Mouse (Mus musculus): ENCODE measurements around the gene Pcif1. TPM values are rescaled to one million over a fixed set of nuclear protein-coding genes. Genes with fewer than 3 reads are reported as not detected.

Pcif1 gene
- polyA plus RNA-seq, 1 experiment from 2014 or later: 87.3 TPM

DNA sequence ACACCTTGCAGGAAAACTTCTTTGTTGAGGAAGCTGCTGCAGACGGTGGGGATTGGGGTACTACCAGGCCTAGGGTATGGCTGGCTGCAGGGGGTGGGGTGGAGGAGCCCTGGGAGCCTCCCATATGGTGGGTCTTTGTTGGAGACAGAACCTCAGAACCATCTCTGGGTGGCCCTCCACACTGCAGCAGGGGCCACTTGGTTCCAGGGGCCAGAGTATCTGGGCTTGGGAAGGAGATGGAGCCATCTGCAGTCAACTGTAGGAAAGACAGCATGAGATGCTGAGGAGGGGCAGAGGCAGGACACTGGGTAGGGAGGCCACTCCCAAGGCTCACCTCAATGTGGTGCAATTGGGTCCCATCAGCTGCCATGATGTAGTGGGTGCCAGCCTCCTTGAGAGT, 15.5 kb downstream of the Pcif1 start:
- Histone ChIP-seq H3K9me3 (ENCODE audit: control insufficient read depth, low read depth, low read length) (no peaks in the 10 kb centered on the region), H3K27me3 (ENCODE audit: control insufficient read depth, insufficient read depth, low read length) (no peaks in the 10 kb centered on the region), H3K4me2 (replicated peaks; ENCODE audit: low read depth, low read length) (no peak overlapping the region), H3K9ac (replicated peaks; ENCODE audit: low read depth, low read length) (no peak overlapping the region), H3K27ac (ENCODE audit: low read length) (no peak overlapping the region), H3K36me3 (ENCODE audit: control insufficient read depth, insufficient read depth, low read length) (peaks cover 97% of the 10 kb centered on the region), H3K4me3 (ENCODE audit: low read depth, low read length) (no peak overlapping the region), H3K4me1 (ENCODE audit: control insufficient read depth, insufficient read depth, low read length) (no peaks in the 10 kb centered on the region)
- 69% methylated on average over 1 of the region's 1 CpGs for WGBS
- peak; percentile 31; the same call in 1 of the 2 replicates for ATAC-seq (ENCODE audit: insufficient number of reproducible peaks, insufficient read depth, low FRiP score, low read depth)

GRCm38 (mm10) chr2:164895885-164896284, 16.8 kb downstream of the Pcif1 start:
- Histone ChIP-seq H3K27ac (ENCODE audit: low read length) (no peak overlapping the region), H3K4me1 (ENCODE audit: control insufficient read depth, insufficient read depth, low read length) (no peaks in the 10 kb centered on the region), H3K9me3 (ENCODE audit: control insufficient read depth, low read depth, low read length) (no peaks in the 10 kb centered on the region), H3K4me2 (replicated peaks; ENCODE audit: low read depth, low read length) (no peak overlapping the region), H3K9ac (replicated peaks; ENCODE audit: low read depth, low read length) (no peak overlapping the region), H3K36me3 (ENCODE audit: control insufficient read depth, insufficient read depth, low read length) (peaks cover 96% of the 10 kb centered on the region), H3K27me3 (ENCODE audit: control insufficient read depth, insufficient read depth, low read length) (no peaks in the 10 kb centered on the region), H3K4me3 (ENCODE audit: low read depth, low read length) (no peak overlapping the region)
- WGBS: 89% methylated on average over 6 of the region's 6 CpGs
- no peak for ATAC-seq (ENCODE audit: insufficient number of reproducible peaks, insufficient read depth, low FRiP score, low read depth)

GRCm38 (mm10) chr2:164898008-164898407, 18.9 kb downstream of the Pcif1 start:
- Histone ChIP-seq H3K36me3 (ENCODE audit: control insufficient read depth, insufficient read depth, low read length) (peaks cover 96% of the 10 kb centered on the region), H3K9me3 (ENCODE audit: control insufficient read depth, low read depth, low read length) (no peaks in the 10 kb centered on the region), H3K27me3 (ENCODE audit: control insufficient read depth, insufficient read depth, low read length) (no peaks in the 10 kb centered on the region), H3K4me1 (ENCODE audit: control insufficient read depth, insufficient read depth, low read length) (no peaks in the 10 kb centered on the region), H3K4me2 (replicated peaks; ENCODE audit: low read depth, low read length) (no peak overlapping the region), H3K9ac (replicated peaks; ENCODE audit: low read depth, low read length) (no peak overlapping the region), H3K4me3 (ENCODE audit: low read depth, low read length) (no peak overlapping the region), H3K27ac (ENCODE audit: low read length) (no peak overlapping the region)
- 88% methylated on average over 7 of the region's 7 CpGs for WGBS
- ATAC-seq (ENCODE audit: insufficient number of reproducible peaks, insufficient read depth, low FRiP score, low read depth): no peak

DNA sequence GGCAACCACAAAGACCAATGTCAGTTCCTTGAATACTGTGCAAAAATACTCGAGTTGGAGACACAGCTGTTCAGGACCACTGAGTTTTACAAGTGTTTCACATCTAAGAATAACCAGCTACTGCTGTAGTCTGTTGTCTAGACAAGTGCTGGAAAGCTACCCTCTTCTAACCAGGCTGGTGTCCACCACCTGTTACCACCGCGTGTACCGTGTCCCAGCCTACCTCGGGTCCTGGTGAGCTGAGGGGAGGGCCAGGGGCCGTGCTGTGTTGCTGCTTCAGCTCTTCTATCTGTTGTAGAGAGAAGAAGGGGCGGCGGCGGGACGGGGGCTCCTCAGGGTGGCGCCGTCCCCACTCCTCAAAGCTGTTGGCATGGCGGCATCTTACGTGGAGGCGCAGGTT, 19.9 kb downstream of the Pcif1 start:
- ATAC-seq (ENCODE audit: insufficient number of reproducible peaks, insufficient read depth, low FRiP score, low read depth): no peak
- Histone ChIP-seq H3K27ac (ENCODE audit: low read length) (no peak overlapping the region), H3K4me1 (ENCODE audit: control insufficient read depth, insufficient read depth, low read length) (no peaks in the 10 kb centered on the region), H3K9ac (replicated peaks; ENCODE audit: low read depth, low read length) (no peak overlapping the region), H3K4me2 (replicated peaks; ENCODE audit: low read depth, low read length) (no peak overlapping the region), H3K36me3 (ENCODE audit: control insufficient read depth, insufficient read depth, low read length) (peaks cover 95% of the 10 kb centered on the region), H3K4me3 (ENCODE audit: low read depth, low read length) (no peak overlapping the region), H3K9me3 (ENCODE audit: control insufficient read depth, low read depth, low read length) (no peaks in the 10 kb centered on the region), H3K27me3 (ENCODE audit: control insufficient read depth, insufficient read depth, low read length) (no peaks in the 10 kb centered on the region)
- 94% methylated on average over 15 of the region's 15 CpGs for WGBS

DNA sequence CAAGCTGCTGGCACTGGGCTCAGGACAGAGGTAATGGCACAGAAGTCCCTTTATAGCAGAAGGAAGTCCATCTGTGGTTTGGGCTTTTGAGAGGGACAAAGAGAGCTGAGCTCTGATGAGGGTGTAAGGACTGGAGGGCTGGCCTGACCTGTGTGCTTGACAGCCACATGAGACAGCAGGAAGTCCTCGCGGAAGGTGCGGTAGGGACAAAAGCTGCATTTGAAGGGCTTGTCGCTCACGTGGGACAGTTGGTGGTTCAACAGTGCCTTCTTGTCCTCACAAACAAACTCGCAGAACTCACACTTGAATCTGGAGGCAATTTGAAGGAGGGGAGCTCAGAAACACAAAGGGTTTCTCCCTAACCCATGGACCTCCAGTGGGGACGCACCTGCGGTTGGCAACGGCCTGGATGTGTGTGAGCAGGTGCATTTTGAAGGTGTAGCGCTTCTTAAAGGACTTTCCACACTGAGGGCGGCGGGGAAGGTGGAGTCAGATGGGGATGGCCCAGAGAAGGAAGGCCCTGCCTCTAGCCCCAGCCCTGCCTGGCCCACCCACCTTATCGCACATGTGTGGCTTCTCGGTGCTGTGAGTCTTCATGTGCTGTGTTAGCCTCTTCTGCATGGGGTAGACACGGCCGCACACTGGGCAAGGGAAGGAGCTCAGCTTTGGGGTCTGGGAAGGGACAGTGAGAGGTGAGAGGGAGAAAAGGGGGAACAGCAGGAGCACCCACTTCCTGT, 20.8 kb downstream of the Pcif1 start:
- Histone ChIP-seq H3K27ac (ENCODE audit: low read length) (no peak overlapping the region), H3K4me3 (ENCODE audit: low read depth, low read length) (no peak overlapping the region), H3K27me3 (ENCODE audit: control insufficient read depth, insufficient read depth, low read length) (no peaks in the 10 kb centered on the region), H3K4me1 (ENCODE audit: control insufficient read depth, insufficient read depth, low read length) (no peaks in the 10 kb centered on the region), H3K9ac (replicated peaks; ENCODE audit: low read depth, low read length) (no peak overlapping the region), H3K9me3 (ENCODE audit: control insufficient read depth, low read depth, low read length) (no peaks in the 10 kb centered on the region), H3K36me3 (ENCODE audit: control insufficient read depth, insufficient read depth, low read length) (peaks cover 95% of the 10 kb centered on the region), H3K4me2 (replicated peaks; ENCODE audit: low read depth, low read length) (no peak overlapping the region)
- no peak for ATAC-seq (ENCODE audit: insufficient number of reproducible peaks, insufficient read depth, low FRiP score, low read depth)
- 92% methylated on average over 16 of the region's 16 CpGs for WGBS

- H3K36me3 ChIP-seq (ENCODE audit: control insufficient read depth, insufficient read depth, low read length): peaks cover 95% of the 10 kb centered on the region
- H3K4me3 ChIP-seq (ENCODE audit: low read depth, low read length): no peak overlapping the region
- no peak for ATAC-seq (ENCODE audit: insufficient number of reproducible peaks, insufficient read depth, low FRiP score, low read depth)
- no peaks in the 10 kb centered on the region for H3K27me3 ChIP-seq (ENCODE audit: control insufficient read depth, insufficient read depth, low read length)
- H3K27ac ChIP-seq (ENCODE audit: low read length): no peak overlapping the region
- 90% methylated on average over 13 of the region's 13 CpGs for WGBS
- H3K9ac ChIP-seq (replicated peaks; ENCODE audit: low read depth, low read length): no peak overlapping the region
- peaks cover 5% of the 10 kb centered on the region for H3K9me3 ChIP-seq (ENCODE audit: control insufficient read depth, low read depth, low read length)
- H3K4me2 ChIP-seq (replicated peaks; ENCODE audit: low read depth, low read length): no peak overlapping the region
- H3K4me1 ChIP-seq (ENCODE audit: control insufficient read depth, insufficient read depth, low read length): no peaks in the 10 kb centered on the region
Measured at GRCm38 (mm10) chr2:164901380-164901779, 22.3 kb downstream of the Pcif1 start.

DNA sequence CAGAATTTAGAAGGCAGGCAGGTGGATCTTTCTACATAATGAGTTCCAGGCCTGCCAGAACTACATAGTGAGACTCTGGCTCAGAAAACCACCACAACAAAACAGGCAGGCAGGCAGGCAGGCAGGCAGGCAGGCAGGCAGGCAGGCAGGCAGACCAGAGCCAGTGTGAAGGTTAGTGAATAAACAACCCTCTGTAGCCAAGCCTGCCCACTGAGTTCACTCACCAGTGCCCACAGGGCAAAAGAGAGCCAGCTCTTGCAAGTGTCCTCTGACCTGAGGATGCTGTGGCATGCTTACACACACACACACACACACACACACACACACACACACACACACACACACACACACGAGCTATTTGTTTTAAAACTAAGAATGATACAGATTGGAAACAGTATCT, 24.4 kb downstream of the Pcif1 start:
- no peak overlapping the region for H3K4me2 ChIP-seq (replicated peaks; ENCODE audit: low read depth, low read length)
- H3K4me1 ChIP-seq (ENCODE audit: control insufficient read depth, insufficient read depth, low read length): no peaks in the 10 kb centered on the region
- no peak overlapping the region for H3K9ac ChIP-seq (replicated peaks; ENCODE audit: low read depth, low read length)
- H3K27me3 ChIP-seq (ENCODE audit: control insufficient read depth, insufficient read depth, low read length): no peaks in the 10 kb centered on the region
- no peak overlapping the region for H3K4me3 ChIP-seq (ENCODE audit: low read depth, low read length)
- 77% methylated on average over 1 of the region's 1 CpGs for WGBS
- no peak overlapping the region for H3K27ac ChIP-seq (ENCODE audit: low read length)
- H3K36me3 ChIP-seq (ENCODE audit: control insufficient read depth, insufficient read depth, low read length): peaks cover 95% of the 10 kb centered on the region
- H3K9me3 ChIP-seq (ENCODE audit: control insufficient read depth, low read depth, low read length): peaks cover 5% of the 10 kb centered on the region
- ATAC-seq (ENCODE audit: insufficient number of reproducible peaks, insufficient read depth, low FRiP score, low read depth): no peak

DNA sequence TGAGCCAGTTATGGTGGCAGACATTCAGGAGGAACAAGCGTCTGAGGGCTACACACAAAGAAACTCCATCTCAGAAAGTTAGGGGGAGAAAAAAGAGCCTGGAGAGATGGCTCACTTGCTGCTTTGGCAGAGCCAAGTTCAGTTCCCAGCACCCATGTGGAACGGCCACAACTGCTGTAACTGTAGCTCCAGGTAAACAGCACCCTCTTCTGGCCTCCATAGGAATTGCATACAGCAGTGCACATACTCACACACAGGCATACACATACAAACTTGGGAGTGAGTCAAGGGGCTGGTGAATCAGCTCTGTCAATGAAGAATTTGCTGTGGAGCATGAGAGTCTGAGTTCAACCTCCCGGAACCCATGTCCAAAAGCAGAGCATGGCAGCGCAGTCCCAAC, 27.0 kb downstream of the Pcif1 start:
- H3K27ac ChIP-seq (ENCODE audit: low read length): no peak overlapping the region
- no peak overlapping the region for H3K9ac ChIP-seq (replicated peaks; ENCODE audit: low read depth, low read length)
- H3K9me3 ChIP-seq (ENCODE audit: control insufficient read depth, low read depth, low read length): peaks cover 5% of the 10 kb centered on the region
- no peak for ATAC-seq (ENCODE audit: insufficient number of reproducible peaks, insufficient read depth, low FRiP score, low read depth)
- H3K27me3 ChIP-seq (ENCODE audit: control insufficient read depth, insufficient read depth, low read length): no peaks in the 10 kb centered on the region
- H3K4me2 ChIP-seq (replicated peaks; ENCODE audit: low read depth, low read length): no peak overlapping the region
- 96% methylated on average over 4 of the region's 4 CpGs for WGBS
- H3K4me1 ChIP-seq (ENCODE audit: control insufficient read depth, insufficient read depth, low read length): peaks cover 12% of the 10 kb centered on the region; the same call in 1 of the 2 replicates
- no peak overlapping the region for H3K4me3 ChIP-seq (ENCODE audit: low read depth, low read length)
- H3K36me3 ChIP-seq (ENCODE audit: control insufficient read depth, insufficient read depth, low read length): peaks cover 79% of the 10 kb centered on the region

DNA sequence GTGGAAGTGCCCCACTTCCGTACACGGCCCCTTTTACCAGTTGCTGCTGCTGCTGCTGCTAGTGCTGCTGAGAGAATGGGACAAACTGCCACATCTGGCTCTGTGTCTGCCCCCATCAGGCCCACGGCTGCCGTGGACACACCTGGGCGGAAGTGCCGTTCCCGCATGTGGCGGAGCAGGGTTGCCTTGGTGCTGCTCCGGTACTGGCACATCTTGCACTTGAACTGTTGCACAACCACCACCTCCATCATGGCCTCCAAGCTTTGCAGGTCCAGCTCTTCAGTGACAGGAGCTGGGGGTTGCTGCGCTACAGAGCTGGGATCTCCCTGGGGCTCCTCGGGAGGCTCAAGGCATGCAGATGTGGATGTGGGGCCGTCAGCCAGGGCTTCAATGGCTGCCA, 28.4 kb downstream of the Pcif1 start:
- H3K4me3 ChIP-seq (ENCODE audit: low read depth, low read length): no peak overlapping the region
- no peak overlapping the region for H3K27ac ChIP-seq (ENCODE audit: low read length)
- no peak overlapping the region for H3K9ac ChIP-seq (replicated peaks; ENCODE audit: low read depth, low read length)
- H3K9me3 ChIP-seq (ENCODE audit: control insufficient read depth, low read depth, low read length): peaks cover 5% of the 10 kb centered on the region
- H3K27me3 ChIP-seq (ENCODE audit: control insufficient read depth, insufficient read depth, low read length): no peaks in the 10 kb centered on the region
- peaks cover 64% of the 10 kb centered on the region for H3K36me3 ChIP-seq (ENCODE audit: control insufficient read depth, insufficient read depth, low read length)
- no peak for ATAC-seq (ENCODE audit: insufficient number of reproducible peaks, insufficient read depth, low FRiP score, low read depth)
- H3K4me1 ChIP-seq (ENCODE audit: control insufficient read depth, insufficient read depth, low read length): peaks cover 15% of the 10 kb centered on the region; the same call in 1 of the 2 replicates
- no peak overlapping the region for H3K4me2 ChIP-seq (replicated peaks; ENCODE audit: low read depth, low read length)
- WGBS: 94% methylated on average over 12 of the region's 12 CpGs

All from stomach, embryonic 14.5 days (tissue).